Mouse (Mus musculus): Measurements from ENCODE around the gene Ubxn1.
"Not testable (repeated sequence)": the region's sequence is repeated elsewhere in the genome, so short reads cannot be mapped to it uniquely, and the experiment has no call there.

Ubxn1 gene

DNA sequence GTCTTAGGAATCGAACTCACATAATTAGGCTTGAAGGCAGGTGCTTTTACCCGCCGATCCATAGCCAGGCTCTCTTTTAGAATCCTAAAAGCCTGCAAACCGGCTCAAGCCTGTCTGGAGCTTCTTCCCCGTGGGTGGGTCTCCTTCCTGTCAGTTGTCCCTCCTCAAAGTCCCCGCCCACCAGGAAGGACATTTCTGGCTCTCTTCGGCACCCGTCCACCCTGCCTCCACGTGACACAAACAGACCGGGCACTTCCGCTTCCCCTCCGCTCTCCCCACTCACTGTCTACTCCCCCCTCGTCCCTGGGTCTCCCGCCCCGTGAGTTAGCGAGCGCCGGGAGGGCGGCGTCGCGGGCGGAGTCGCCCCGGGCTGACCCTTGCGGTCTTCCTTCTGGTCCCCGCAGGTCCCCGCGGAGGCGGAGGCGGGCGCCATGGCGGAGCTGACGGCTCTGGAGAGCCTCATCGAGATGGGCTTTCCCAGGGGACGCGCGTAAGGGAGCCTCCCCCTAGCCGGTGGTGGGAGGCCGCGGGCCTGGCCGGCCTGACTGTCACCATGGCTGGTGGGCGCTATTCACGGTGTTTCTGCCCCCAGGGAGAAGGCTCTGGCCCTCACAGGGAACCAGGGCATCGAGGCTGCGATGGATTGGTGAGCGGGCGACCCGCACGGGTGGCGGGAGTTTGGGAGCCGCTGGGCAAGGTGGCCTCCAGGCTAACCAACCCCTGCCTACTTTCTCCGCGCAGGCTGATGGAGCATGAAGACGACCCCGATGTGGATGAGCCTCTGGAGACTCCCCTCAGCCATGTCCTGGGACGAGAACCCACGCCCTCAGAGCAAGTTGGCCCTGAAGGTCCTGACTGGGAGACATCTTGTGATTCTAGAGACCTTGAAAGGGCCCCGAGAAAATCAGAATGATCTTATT lies at the start of gene Ubxn1:
TSS of gene Ubxn1 (plus strand) at position 230 of the 920 bp plus-strand sequence.
- DNase-seq = peak; percentile 95 to 97

- peak; percentile 79 for DNase-seq
Observed at GRCm38 (mm10) chr19:8822696-8823095, 48.6 kb upstream of the Ubxn1 start.

DNA sequence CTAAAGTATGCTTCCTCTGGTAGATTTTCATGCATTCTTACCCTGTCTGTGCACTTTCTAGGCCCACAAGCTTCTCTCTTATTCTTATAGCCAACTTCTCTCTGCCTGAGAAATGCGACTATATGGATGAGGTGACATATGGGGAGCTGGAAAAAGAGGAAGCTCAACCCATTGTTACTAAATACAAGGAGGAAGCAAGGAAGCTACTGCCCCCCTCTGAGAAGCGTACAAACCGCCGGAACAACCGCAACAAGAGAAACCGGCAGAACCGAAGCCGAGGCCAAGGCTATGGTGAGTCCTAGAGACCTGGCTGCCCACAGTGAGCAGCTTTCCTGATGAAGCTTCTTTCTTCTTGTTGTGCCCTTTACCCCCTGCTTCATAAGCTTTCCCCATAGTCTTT lies 41.6 kb upstream of the Ubxn1 start, which contains the start of gene AC129217.1:
TSS of gene AC129217.1 (plus strand) at position 114 of the 400 bp plus-strand sequence.
- no peak for DNase-seq

DNA sequence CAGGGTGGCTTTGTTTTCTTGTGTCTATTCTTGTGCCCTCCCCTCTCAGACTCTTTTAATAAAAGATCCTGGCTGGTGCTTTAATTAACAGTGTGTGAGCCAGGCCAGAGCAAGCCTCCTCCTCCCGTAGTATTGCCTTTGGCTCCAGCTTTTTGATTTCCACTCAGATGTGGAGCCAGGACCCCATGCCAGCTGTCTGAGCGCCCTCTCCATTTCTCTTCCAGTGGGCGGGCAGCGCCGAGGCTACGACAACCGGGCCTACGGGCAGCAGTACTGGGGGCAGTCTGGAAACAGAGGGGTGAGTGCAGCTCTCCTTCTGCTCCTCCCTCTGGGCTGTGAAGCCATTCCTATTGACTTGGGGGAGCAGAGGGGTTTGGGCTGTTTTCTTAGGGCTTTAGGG lies 40.6 kb upstream of the Ubxn1 start:
- peak in 1 of 2 experiments; percentile 47 for DNase-seq

DNA sequence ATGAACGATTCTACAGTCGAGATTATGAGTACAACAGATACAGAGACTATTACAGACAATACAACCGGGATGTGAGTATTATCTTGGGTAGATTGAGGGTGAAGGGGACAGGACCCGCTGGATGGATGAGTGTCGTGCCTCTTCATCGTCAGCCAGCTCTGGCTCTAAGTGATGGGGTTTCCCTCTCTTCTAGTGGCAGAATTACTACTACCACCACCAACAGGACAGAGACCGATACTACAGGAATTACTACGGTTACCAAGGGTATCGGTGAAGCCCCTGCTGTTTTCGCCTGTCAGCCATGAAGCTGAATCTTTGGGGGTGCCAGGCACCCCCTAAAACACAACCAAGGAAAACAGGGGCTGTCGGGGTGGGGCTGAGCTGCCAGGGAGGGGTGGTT lies 40.0 kb upstream of the Ubxn1 start:
- DNase-seq = peak in 1 of 2 experiments; percentile 44

DNA sequence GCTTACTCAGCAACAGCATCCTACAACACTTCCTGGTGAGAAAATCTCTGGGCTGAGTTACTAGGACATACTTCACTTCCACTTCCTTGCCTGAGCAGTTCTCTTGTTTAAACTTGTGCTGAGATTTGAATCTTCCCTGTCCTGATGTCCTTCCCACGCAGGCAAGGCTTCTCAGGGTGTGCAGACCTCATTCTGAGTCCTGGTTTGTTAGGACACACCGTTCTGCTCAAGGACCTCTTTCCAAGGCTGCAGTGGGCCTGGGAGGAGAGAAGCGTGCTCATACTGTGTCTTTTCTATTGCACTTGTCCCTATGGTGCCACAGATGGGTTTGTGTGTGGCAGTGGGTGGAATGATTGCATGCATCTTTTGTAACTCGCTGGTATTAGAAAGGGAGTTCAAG lies 38.3 kb upstream of the Ubxn1 start:
- no peak for DNase-seq

GRCm38 (mm10) chr19:8836327-8836726 lies 35.0 kb upstream of the Ubxn1 start:
- not testable (repeated sequence) for DNase-seq

DNA sequence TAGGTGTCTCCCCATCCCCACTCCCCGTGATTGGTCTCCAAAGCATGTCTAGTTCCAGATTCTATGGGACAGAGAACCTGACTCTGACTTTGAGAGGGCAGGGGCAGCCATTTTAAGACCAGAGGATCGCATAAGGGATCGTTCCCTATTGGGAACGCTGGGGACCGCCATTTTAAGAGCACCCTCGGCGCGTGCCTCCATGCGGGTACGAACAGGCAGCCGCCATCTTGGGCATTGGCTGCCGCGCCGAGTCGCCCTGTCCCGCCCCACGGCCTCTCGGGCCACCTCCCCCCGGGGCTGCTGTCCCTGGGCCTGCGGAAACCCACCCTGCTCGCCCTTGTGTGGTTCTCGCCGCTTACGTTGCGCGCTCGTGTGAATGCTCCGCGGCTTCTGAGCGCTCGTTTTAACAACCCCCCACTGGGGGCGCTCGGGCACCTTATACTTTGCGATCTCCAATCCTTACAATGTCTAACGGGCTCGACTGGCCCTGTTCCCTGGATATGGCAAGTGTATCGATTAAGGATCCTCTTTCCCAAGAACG lies 34.0 kb upstream of the Ubxn1 start, which contains the start of gene Bscl2:
TSS of gene Bscl2 (plus strand) at position 217 of the 541 bp plus-strand sequence.
- DNase-seq = peak; percentile 89 to 90

GRCm38 (mm10) chr19:8838041-8838730 lies 33.1 kb upstream of the Ubxn1 start:
- peak; percentile 78 to 80 for DNase-seq

- DNase-seq = peak; percentile 91 to 93
Observed at GRCm38 (mm10) chr19:8839103-8839907, 32.0 kb upstream of the Ubxn1 start, which contains the start of gene Gng3. Gng3 (minus strand) TSS chr19:8839194.

DNA sequence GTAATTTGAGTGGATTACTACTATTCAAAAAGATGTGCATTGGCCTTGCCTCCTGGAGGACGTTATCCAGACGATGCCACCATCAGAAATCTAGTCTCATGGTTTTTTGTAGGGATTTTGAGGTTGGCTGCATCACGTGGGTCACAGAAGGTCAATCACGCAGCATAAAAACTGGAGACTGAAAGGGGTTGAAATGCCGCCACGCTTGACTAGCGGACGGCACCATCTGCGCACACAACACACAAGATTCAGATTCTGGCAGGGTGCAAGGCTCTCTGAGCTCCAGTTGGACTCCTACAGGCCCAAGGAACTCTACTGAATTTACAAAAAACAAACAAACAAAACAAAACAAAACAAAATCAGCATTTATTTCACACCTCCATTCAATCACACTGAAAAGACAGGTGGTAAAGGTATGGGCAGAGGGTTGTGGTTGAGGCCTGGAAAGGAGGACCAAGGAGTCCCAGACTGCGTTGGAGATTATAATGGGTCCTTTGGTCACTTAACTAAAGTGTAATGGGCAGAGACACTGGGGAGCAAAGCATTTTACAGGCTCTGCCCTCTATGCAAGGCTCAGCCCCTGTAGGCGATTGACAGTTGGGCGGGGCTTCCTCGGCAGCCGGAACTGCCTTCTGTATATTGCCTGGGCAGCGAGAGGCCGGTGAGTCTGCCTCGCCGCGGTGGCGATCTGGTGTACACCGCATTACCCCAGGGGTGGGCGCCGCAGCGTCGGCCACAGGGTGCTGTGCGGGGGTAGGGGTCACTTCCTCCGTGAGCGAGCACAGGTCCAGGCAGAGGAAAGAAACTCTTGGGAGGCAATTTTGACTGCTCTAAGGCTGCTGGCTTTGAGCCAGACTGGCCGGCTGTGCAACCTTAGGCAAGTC lies 31.1 kb upstream of the Ubxn1 start:
- peak; percentile 85 to 87 for DNase-seq

DNA sequence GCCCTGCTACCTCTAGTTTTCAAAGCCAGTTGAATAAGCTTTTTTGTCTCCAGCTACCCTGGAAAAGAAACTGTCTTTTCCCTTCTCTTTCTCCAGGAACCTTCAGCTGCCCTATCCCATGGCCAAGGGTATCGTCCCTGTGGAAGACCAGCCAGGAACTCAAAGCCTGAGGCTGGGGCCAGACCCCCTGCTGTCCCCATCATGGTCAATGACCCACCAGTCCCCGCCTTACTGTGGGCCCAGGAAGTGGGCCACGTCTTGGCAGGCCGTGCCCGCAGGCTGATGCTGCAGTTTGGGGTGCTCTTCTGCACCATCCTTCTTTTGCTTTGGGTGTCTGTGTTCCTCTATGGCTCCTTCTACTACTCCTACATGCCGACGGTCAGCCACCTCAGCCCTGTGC lies 30.3 kb upstream of the Ubxn1 start:
- peak in 1 of 2 experiments; percentile 61 for DNase-seq

- DNase-seq = no peak
Observed at GRCm38 (mm10) chr19:8842961-8843360, 28.3 kb upstream of the Ubxn1 start.

- peak; percentile 85 to 94 for DNase-seq
Observed at GRCm38 (mm10) chr19:8844371-8845129, 26.7 kb upstream of the Ubxn1 start.

DNA sequence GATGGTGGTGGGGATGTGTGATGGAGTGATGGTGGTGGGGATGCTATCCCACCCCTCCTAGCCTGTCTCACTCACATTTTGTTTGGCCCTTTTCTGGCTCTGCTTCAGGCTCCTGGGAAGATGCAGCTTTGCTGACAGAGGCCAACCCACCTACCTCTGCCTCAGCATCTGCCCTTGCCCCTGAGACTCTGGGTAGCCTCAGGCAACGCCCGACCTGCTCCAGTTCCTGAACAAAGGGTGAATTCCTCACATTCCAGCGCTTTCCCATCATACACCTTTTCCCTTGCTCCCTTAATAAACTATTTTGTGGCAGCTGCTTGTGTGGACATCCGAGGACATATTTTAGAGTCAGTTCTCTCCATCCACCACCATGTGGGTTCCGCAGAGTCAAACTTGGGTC lies 22.9 kb upstream of the Ubxn1 start:
- DNase-seq = no peak

DNA sequence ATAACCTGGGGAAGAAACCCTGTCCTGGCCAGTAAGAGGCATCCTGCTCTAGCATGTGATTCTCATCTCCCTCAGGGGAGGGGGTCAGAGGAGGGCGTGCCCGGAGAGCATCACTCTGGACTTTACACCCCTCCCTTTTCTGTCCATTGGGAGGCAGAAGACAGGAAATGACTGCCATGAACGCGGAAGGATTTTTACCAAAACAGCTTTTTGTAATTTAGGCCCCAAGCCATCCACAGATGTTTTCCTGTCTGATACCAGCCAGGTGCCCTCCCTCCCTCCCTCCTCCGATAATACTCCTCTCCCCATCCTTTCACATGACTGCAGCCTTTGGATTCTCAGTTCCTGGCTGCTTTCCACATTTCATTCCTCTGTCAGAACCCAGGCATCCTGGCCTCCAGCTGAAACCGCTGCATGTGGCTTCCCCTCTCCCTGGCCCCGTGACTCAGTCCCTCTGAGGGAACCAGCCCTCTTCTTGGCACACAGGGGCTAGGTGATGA lies 20.8 kb upstream of the Ubxn1 start, which contains the start of gene Lrrn4cl:
TSS of gene Lrrn4cl (plus strand) at position 367 of the 500 bp plus-strand sequence.
- DNase-seq = peak in 1 of 2 experiments; percentile 57

DNA sequence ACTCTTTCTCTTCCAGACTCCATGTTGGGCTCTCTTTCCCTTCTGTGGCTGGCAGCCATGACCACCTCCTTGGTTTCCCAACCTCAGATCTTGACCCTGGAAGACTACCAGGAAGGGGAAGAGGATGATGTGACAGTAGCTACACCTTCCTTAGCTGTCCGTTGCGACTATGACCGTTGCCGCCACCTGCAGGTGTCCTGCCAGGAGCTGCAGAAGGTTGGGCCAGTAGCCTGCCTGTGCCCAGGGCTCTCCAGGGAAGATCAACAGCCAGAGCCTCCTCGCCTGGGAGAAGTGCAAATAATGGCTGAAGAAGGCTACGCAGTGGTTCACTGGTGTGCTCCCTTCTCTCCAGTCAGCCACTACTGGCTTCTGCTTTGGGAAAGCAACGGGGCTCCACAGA lies 19.7 kb upstream of the Ubxn1 start:
- DNase-seq = no peak

DNA sequence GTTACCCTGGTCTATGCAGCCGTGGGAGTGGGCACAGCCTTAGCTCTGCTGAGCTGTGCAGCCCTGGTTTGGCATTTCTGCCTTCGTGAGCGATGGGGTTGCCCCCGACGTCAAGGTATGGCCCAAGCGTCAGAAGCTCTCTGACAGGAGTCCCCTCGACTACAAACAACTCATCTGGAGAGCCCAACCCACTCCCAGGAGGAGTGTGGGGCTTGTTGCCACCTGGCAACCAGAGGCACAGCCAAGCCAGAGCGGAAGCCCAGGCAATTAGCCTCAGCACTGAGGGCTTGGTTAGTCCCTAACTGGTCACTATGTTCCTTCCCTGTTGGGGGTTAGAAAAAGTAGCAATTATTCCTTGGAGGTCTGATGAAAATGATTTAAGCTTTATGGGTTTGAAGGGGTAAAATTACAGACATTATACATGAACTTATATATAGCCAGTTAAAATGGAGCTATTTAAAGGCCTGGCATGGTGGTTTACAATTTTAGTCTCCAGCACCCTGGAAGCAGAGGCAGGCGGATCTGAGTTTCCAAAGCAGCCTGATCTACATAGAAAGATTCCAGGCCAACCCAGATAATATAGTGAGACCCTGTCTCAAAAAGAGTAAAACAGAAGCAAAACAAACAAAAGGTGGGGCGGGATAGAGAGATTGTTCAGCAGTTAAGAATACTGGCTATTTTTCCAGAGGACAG lies 18.9 kb upstream of the Ubxn1 start:
- DNase-seq = no peak

DNA sequence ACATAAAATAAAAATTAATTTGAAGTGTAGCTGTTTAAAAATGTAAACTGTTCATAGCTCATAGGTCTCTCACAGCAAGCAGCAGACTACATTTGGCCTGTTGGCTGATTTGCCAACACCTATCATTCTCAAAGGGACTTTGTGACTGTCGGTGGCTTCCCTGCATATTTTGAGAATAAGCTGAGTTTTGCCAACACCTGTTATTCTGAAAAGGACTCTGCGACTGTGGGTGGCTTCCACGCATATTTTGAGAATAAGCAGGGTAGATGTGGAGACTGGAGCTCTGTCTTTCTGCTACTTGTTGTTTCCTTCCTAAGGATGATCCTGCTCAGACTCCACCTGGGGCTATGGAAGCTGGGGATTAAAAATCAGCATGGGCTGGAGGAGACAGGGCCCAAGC lies 18.2 kb upstream of the Ubxn1 start:
- DNase-seq = no peak

DNA sequence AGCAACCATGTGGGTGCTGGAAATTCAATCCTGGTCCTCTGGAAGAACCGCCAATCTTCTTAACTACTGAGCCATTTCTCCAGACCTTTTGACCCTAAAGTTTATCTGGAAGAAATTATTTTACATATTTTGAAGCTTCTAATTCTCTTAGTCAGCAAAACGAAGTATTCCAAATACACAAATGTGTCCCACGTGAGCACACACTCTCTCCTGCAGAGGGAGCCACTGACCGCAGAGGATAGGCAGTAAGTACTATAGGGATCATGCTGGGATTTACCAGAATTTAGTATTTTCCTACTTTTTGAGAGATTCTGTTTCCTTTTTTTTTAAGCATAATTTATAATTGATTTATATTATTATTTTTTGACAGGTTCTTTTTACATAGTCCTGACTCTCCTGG lies 13.6 kb upstream of the Ubxn1 start:
- DNase-seq = peak in 1 of 2 experiments; percentile 69

Measured in cerebellum, postnatal 14 days (tissue).